Mouse (Mus musculus) MEL (cell line): Measurements from ENCODE around the gene Vps50.
A peak's percentile ranks its signal among the peaks of the same experiment; 100 is the strongest.

Experiments
- CHD1 ChIP-seq: IDR thresholded peaks from 2 replicates; pipeline ENCODE4 v1.6.1; 2012; ENCODE audit warnings: low read depth, mild to moderate bottlenecking, inconsistent platforms, low read length, improper control_type of control experiment
- CTCF ChIP-seq, 3 experiments: IDR thresholded peaks in 2 of 3; conservative IDR thresholded peaks in 1 of 3; 2 replicates each; pipeline ENCODE4 v1.5.1; 2011 to 2012; ENCODE audit warnings: low read length in 3 of 3, low read depth in 2 of 3, mild to moderate bottlenecking in 2 of 3, improper control_type of control experiment in 1 of 3, inconsistent platforms in 1 of 3, mixed read lengths in 1 of 3, moderate library complexity in 1 of 3; ENCODE audit not compliant: control insufficient read depth in 1 of 3, insufficient read depth in 1 of 3, poor library complexity in 1 of 3, severe bottlenecking in 1 of 3
- ELF1 ChIP-seq: IDR thresholded peaks from 2 replicates; pipeline ENCODE4 v1.6.1; 2014; ENCODE audit warnings: low read depth, mild to moderate bottlenecking, inconsistent platforms, low read length, improper control_type of control experiment, moderate library complexity
- EP300 ChIP-seq, 2 experiments: IDR thresholded peaks; 2 replicates each; pipeline ENCODE4 v1.6.1; 2011; ENCODE audit warnings: improper control_type of control experiment in 2 of 2, low read length in 2 of 2, low read depth in 1 of 2, mild to moderate bottlenecking in 1 of 2
- ETS1 ChIP-seq: IDR thresholded peaks from 2 replicates; pipeline ENCODE4 v1.6.1; 2012; ENCODE audit warnings: low read depth, mild to moderate bottlenecking, inconsistent platforms, low read length, improper control_type of control experiment, moderate library complexity
- GATA1 ChIP-seq: IDR thresholded peaks from 2 replicates; pipeline ENCODE4 v1.6.1; 2011; ENCODE audit warnings: low read depth, low read length, improper control_type of control experiment
- JUND ChIP-seq: IDR thresholded peaks from 2 replicates; pipeline ENCODE4 v1.6.1; 2011; ENCODE audit warnings: low read depth, mild to moderate bottlenecking, improper control_type of control experiment, low read length
- MAFK ChIP-seq: IDR thresholded peaks from 2 replicates; pipeline ENCODE4 v1.6.1; 2011; ENCODE audit warnings: low read depth, mild to moderate bottlenecking, low read length, improper control_type of control experiment, borderline replicate concordance
- NRF1 ChIP-seq: IDR thresholded peaks from 2 replicates; pipeline ENCODE4 v1.6.1; 2014; ENCODE audit warnings: low read depth, mild to moderate bottlenecking, inconsistent platforms, low read length, improper control_type of control experiment, moderate library complexity; ENCODE audit not compliant: poor library complexity, insufficient read depth, severe bottlenecking
- POLR2A ChIP-seq, 2 experiments: IDR thresholded peaks; 2 replicates each; pipeline ENCODE4 v1.6.1; 2011 to 2012; ENCODE audit warnings: low read length in 2 of 2, mild to moderate bottlenecking in 2 of 2, control low read depth in 1 of 2, improper control_type of control experiment in 1 of 2, low read depth in 1 of 2, moderate library complexity in 1 of 2; ENCODE audit not compliant: control insufficient read depth in 1 of 2, insufficient read depth in 1 of 2, poor library complexity in 1 of 2
- TAL1 ChIP-seq: IDR thresholded peaks from 2 replicates; pipeline ENCODE4 v1.6.1; 2012; ENCODE audit warnings: mild to moderate bottlenecking, inconsistent platforms, low read length, moderate library complexity, mixed read lengths
- TCF12 ChIP-seq: IDR thresholded peaks from 2 replicates; pipeline ENCODE4 v1.6.1; 2014; ENCODE audit warnings: low read depth, mild to moderate bottlenecking, inconsistent platforms, low read length, improper control_type of control experiment, moderate library complexity
- USF1 ChIP-seq: IDR thresholded peaks from 2 replicates; pipeline ENCODE4 v1.6.1; 2014; ENCODE audit warnings: low read depth, mild to moderate bottlenecking, inconsistent platforms, low read length, improper control_type of control experiment, moderate library complexity

DNA sequence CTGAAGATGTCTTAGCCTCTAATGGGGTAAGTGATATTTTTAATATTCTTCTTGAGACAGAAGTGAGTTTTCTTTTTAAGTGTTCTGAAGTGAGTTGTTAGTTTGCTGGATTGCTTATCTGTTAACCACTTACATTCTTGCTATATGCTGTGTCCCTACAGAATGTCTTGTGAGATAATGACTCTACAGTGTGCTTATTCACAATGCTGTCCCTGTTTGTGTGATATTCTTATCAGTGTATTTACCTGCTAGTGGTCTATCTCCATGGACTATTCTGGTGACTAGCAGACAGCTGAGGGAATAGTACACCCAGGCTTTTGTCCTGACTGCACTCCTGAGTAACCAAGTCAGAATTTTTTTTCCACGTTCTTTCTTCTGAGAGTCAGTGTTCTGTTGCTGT lies 67.5 kb downstream of the Vps50 start:
- TF ChIP-seq POLR2A (IDR thresholded peaks at IDR 0.05; ENCODE audit: control insufficient read depth in 1 of 2, insufficient read depth in 1 of 2, low read depth in 1 of 2, low read length in 2 of 2, poor library complexity in 1 of 2) (no peak), ETS1 (no peak), USF1 (no peak), CTCF (IDR thresholded peaks at IDR 0.05 in 2 of 3, conservative IDR thresholded peaks at IDR 0.05 in 1 of 3; ENCODE audit: control insufficient read depth in 1 of 3, insufficient read depth in 1 of 3, low read depth in 2 of 3, low read length in 3 of 3, poor library complexity in 1 of 3, severe bottlenecking in 1 of 3) (no peak), JUND (no peak), GATA1 (peak; percentile 72), EP300 (IDR thresholded peaks at IDR 0.05; ENCODE audit: low read depth in 1 of 2, low read length in 2 of 2) (peak; percentile 66 to 75), TCF12 (peak; percentile 73; the same call in 1 of the 2 replicates), CHD1 (no peak), MAFK (no peak), TAL1 (peak; percentile 42), NRF1 (no peak), ELF1 (no peak)
